Mouse (Mus musculus): ENCODE results near the gene Usp44.

DNA sequence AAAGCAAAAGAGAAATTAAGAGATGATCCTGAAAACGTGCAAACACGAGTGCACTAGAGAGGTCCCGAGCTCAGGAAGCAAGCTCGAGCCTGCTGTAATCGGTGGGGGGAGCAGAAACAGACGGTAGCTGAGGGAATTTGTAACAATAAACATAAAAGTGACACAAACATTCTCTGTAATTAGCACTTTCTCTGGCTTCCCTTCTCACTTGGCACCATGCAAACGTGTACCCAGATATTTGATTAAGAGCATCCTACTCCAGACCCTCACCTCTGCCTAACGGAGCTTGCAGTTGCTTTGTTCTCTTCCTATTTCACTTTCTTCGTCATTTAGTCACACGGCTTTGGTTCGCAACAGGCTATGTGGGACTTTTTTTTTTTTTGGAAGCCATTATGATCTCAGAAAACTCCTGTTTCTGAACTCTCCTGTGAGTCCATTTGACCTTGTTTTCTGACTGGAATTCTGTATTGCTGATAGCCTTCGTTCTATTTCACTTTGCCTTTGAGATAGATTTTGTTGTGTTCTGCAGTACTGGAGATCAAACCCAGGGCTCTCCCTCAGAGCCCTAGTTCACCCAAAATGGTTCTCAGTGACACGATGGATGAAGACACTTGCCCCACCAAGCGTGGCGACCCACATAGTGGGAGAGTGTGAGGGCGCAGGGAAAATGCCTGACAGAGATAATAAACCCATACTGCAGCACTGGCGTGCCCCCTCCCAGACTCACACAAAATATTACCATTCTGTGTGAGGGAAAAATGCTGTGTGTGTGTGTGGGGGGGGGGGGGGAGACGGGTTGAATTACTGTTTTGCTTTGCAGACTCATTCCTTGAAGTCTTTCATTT, 597 bp downstream of the Usp44 start:
- no peak for TF ChIP-seq TAL1 (conservative IDR thresholded peaks at IDR 0.05; ENCODE audit: low read depth, low read length)
- TF ChIP-seq CTCF (IDR thresholded peaks at IDR 0.05; ENCODE audit: low read depth, low read length) = no peak
- no peak for TF ChIP-seq GATA1 (IDR thresholded peaks at IDR 0.05; ENCODE audit: borderline replicate concordance, low read length)
